ENCODE assay signal across 22 mouse cellular contexts in the genomic region with DNA sequence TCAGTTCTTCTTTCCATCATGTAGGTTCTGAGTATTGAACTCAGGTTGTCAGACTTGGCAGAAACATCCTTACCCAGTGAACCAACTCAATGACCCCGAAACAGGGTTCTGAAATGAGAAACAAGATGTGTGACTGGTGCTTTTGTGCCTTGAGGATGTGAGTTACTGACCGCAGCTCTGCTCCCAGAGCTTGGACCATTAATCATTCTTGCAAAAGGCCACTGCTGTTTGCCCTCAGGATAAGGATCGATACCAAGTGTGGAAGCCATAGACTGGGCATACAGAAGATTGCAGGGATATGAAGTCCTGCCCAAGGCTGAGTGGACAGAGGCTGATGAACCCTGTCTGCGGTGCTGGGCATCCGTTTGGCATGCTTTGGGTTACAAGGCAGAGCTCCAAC. TPM values are rescaled to one million over a fixed set of nuclear protein-coding genes. Genes with fewer than 3 reads are reported as not detected.
A peak's percentile ranks its signal among the peaks of the same experiment; 100 is the strongest.
DNase-seq lines count a peak whose midpoint lies in the region; TF ChIP-seq lines count a peak whose summit lies in the region.
"Had no signal": no experiment of that assay in that cellular context is flagged by ENCODE, and none has a peak within 500 bp of the region (broad histone marks: within the 10 kb centered on the region; RNA-seq: fewer than 3 reads in every experiment).

No protein-coding gene starts in this region.

- H3K4me3 ChIP-seq in left cerebral cortex, adult 2 months, result no peak overlapping the region
- H3K4me3 ChIP-seq in C2C12 (ENCODE audit: insufficient read depth, poor library complexity, severe bottlenecking) (no peak overlapping the region), myocyte (no peak overlapping the region)
- H3K4me3 ChIP-seq: embryonic facial prominence, embryonic 10.5 days; embryonic facial prominence, embryonic 12.5 days; forebrain, embryonic 13.5 days; forebrain, embryonic 15.5 days had no signal

- intact Hi-C loops in left cerebral cortex, adult 2 months (cut with DNase I), result no loop called here
- intact Hi-C loops in left cerebral cortex, postnatal 14 days (cut with DNase I), result no loop called here

- peak overlapping the region; percentile 60 for H3K4me2 ChIP-seq in myocyte (ENCODE audit: low read depth)
- H3K4me2 ChIP-seq: embryonic facial prominence, embryonic 12.5 days; forebrain, embryonic 13.5 days; forebrain, embryonic 15.5 days had no signal

- TF ChIP-seq POLR2A in myocyte (IDR thresholded peaks at IDR 0.05; ENCODE audit: insufficient read length, low read depth), result no peak

- peak overlapping the region; percentile 34; the same call in 1 of the 2 replicates for H3K27ac ChIP-seq in left cerebral cortex, adult 2 months
- H3K27ac ChIP-seq: embryonic facial prominence, embryonic 10.5 days; embryonic facial prominence, embryonic 12.5 days; forebrain, embryonic 13.5 days; forebrain, embryonic 15.5 days had no signal

- H3K79me2 ChIP-seq in C2C12 (ENCODE audit: control insufficient read depth, insufficient read depth) (peaks cover 68% of the 10 kb centered on the region), myocyte (ENCODE audit: control insufficient read depth, insufficient read depth) (no peaks in the 10 kb centered on the region)

- no peaks in the 10 kb centered on the region for H3K27me3 ChIP-seq in C2C12 (ENCODE audit: control insufficient read depth, insufficient read depth, insufficient read length)
- no peaks in the 10 kb centered on the region for H3K27me3 ChIP-seq in myocyte (ENCODE audit: control insufficient read depth, insufficient read depth, insufficient read length)
- H3K27me3 ChIP-seq: embryonic facial prominence, embryonic 12.5 days; forebrain, embryonic 13.5 days; forebrain, embryonic 15.5 days; Patski had no signal

- H3K36me3 ChIP-seq in C2C12 (ENCODE audit: control insufficient read depth, insufficient read depth) (peaks cover 41% of the 10 kb centered on the region), myocyte (ENCODE audit: control insufficient read depth, insufficient read depth) (peaks cover under 1% of the 10 kb centered on the region)
- H3K36me3 ChIP-seq: embryonic facial prominence, embryonic 10.5 days; embryonic facial prominence, embryonic 12.5 days; forebrain, embryonic 15.5 days; G1E had no signal

- TF ChIP-seq CTCF in left cerebral cortex, adult 2 months (IDR thresholded peaks at IDR 0.05), result no peak
- TF ChIP-seq CTCF in C2C12 (IDR thresholded peaks at IDR 0.05; ENCODE audit: control insufficient read depth, insufficient read depth, insufficient read length), result no peak

- H3ac ChIP-seq in C2C12 (ENCODE audit: control insufficient read depth, insufficient read length, low read depth) (no peak overlapping the region), myocyte (ENCODE audit: control insufficient read depth, insufficient read length) (no peak overlapping the region)

- H3K79me3 ChIP-seq in C2C12 (ENCODE audit: low read depth), result peaks cover 20% of the 10 kb centered on the region

- DNase-seq in left cerebral cortex, adult 2 months (ENCODE audit: extremely low spot score in 1 of 2, low spot score in 2 of 2), result no peak
- no peak for DNase-seq in left cerebral cortex, postnatal 14 days (ENCODE audit: low spot score in 2 of 2)
- DNase-seq in adrenal gland, postnatal 25 days, result no peak
- DNase-seq: adrenal gland, adult 8-10 months; adrenal gland, postnatal 14 days; cerebellum, adult 11 months; cerebellum, adult 8-10 months; cerebellum, postnatal 14 days; cerebellum, postnatal 36 days; forebrain, postnatal 0 days had no signal

TF ChIP-seq in C2C12, 6 proteins besides CTCF, POLR2A, EP300 and RAD21:
- peak; percentile 75 for TF ChIP-seq CEBPB (IDR thresholded peaks at IDR 0.05; ENCODE audit: low read depth)
- no peak for TF ChIP-seq FOSL1 (IDR thresholded peaks at IDR 0.05; ENCODE audit: insufficient read depth, low read length, poor library complexity, severe bottlenecking)
- peak; percentile 11 for TF ChIP-seq MYOD1 (IDR thresholded peaks at IDR 0.05; ENCODE audit: control insufficient read depth, insufficient read length, low read depth)

TF ChIP-seq in myocyte, 11 proteins besides CTCF, POLR2A, EP300 and RAD21:
- TF ChIP-seq CEBPB (IDR thresholded peaks at IDR 0.05; ENCODE audit: insufficient read depth, poor library complexity, severe bottlenecking) (peak; percentile 56; the same call in 1 of the 2 replicates), MYOD1 (IDR thresholded peaks at IDR 0.05; ENCODE audit: control insufficient read depth in 1 of 3, insufficient read length in 2 of 3, low read depth in 2 of 3) (no peak)

RNA-seq across cellular contexts. Expression of a gene that starts 23.2 kb away (rescaled TPM):
- total RNA-seq in left cerebral cortex, adult 2 months (2021), result 100 to 1,000 TPM; 190 to 210 TPM
- total RNA-seq in left cerebral cortex, postnatal 14 days (2021), result 100 to 1,000 TPM; 161 to 170 TPM
- polyA plus RNA-seq in C2C12 (2012; fragmentation: generic; extraction: Trizol) (125 TPM), myocyte (2012; fragmentation: generic; extraction: Trizol) (49.7 TPM)
- 0.57 and 0.76 TPM in 2 replicates for total RNA-seq in adrenal gland, postnatal 25 days (2021)
- total RNA-seq: CH12.LX; common myeloid progenitor, adult 5-6 weeks had no signal
- polyA plus RNA-seq: activated CD4-positive, CD25-positive, alpha-beta regulatory T cell, adult 4 months; CD4-positive, CD25-positive, alpha-beta regulatory T cell, adult 4 months; G1E had no signal

Comparison
In these comparisons a context has a peak if more than half of its experiments do, and no peak if none do; other contexts are left out.
1. RNA of a gene that starts 23.2 kb away (total RNA-seq): 190 to 210 TPM in left cerebral cortex, adult 2 months and 161 to 170 TPM in left cerebral cortex, postnatal 14 days; 0.57 to 0.76 TPM in adrenal gland, postnatal 25 days; every median in the first group is over 10 times any median in the second.